Mouse (Mus musculus) heart, embryonic 14.5 days (tissue): ENCODE measurements around the gene Pdcd5. TPM values are rescaled to one million over a fixed set of nuclear protein-coding genes. Genes with fewer than 3 reads are reported as not detected.

Experiments
- ATAC-seq: fragments of 200-750 bp; cut with Nextera tagmentation; 2 replicates; pipeline ENCODE4 v1.8.0; 2017; ENCODE audit warnings: low read depth, moderate TSS enrichment; ENCODE audit not compliant: insufficient number of reproducible peaks, insufficient read depth, low FRiP score
- H3K27ac ChIP-seq, 2 experiments: fragments of 200-500 bp in 1 of 2; fragments of 300-500 bp in 1 of 2; sonication (generic) in 1 of 2; replicated peaks in 1 of 2; 2 replicates each; pipeline ENCODE4 v1.5.1; 2012 to 2014; ENCODE audit warnings: low read depth in 2 of 2, low read length in 2 of 2, control low read depth in 1 of 2, mild to moderate bottlenecking in 1 of 2, mixed read lengths in 1 of 2; ENCODE audit not compliant: control insufficient read depth in 1 of 2, insufficient read depth in 1 of 2
- H3K27me3 ChIP-seq: fragments of 300-500 bp; sonication (generic); 2 replicates; pipeline ENCODE4 v1.6.1; 2014; ENCODE audit warnings: mild to moderate bottlenecking, low read length, control low read depth; ENCODE audit not compliant: control insufficient read depth, insufficient read depth
- H3K36me3 ChIP-seq: fragments of 300-500 bp; sonication (generic); 2 replicates; pipeline ENCODE4 v1.6.1; 2014; ENCODE audit warnings: mild to moderate bottlenecking, control low read depth, low read length, mixed read lengths; ENCODE audit not compliant: control insufficient read depth, insufficient read depth
- H3K4me1 ChIP-seq, 2 experiments: fragments of 200-500 bp in 1 of 2; fragments of 300-500 bp in 1 of 2; sonication (generic) in 1 of 2; 2 replicates each; pipeline ENCODE4 v1.6.1; 2012 to 2014; ENCODE audit warnings: low read length in 2 of 2, control low read depth in 1 of 2, mixed read lengths in 1 of 2; ENCODE audit not compliant: control insufficient read depth in 2 of 2, insufficient read depth in 2 of 2
- H3K4me2 ChIP-seq: fragments of 300-500 bp; sonication (generic); 2 replicates; pipeline ENCODE4 v1.6.1; 2014; ENCODE audit warnings: mild to moderate bottlenecking, low read length
- H3K4me3 ChIP-seq, 2 experiments: fragments of 200-500 bp in 1 of 2; fragments of 300-500 bp in 1 of 2; sonication (generic) in 1 of 2; 2 replicates each; pipeline ENCODE4 v1.5.1; 2012 to 2014; ENCODE audit warnings: low read length in 2 of 2, mild to moderate bottlenecking in 2 of 2, control low read depth in 1 of 2, low read depth in 1 of 2, moderate library complexity in 1 of 2; ENCODE audit not compliant: control insufficient read depth in 1 of 2, insufficient read depth in 1 of 2
- H3K9ac ChIP-seq: fragments of 300-500 bp; sonication (generic); 2 replicates; pipeline ENCODE4 v1.6.1; 2014; ENCODE audit warnings: mild to moderate bottlenecking, low read length
- H3K9me3 ChIP-seq: fragments of 300-500 bp; sonication (generic); 2 replicates; pipeline ENCODE4 v1.6.1; 2016; ENCODE audit warnings: low read length, control low read depth; ENCODE audit not compliant: control insufficient read depth
- WGBS: fragments of 180-500 bp; shearing (Covaris S2); extraction: QIAGEN DNeasy Blood & Tissue Kit; methylation state at CpG from one replicate; pipeline ENCODE4 v1.1.7; 2014; 5-methylcytosine and 5-hydroxymethylcytosine counted together
- polyA plus RNA-seq: library from polyadenylated mRNA; unstranded; fragments of >200 nt; fragmentation: Nextera tagmentation; extraction: Ambion mirVana; gene quantifications from 2 replicates; pipeline ENCODE4 v1.2.1, GENCODE M21; 2014

The Pdcd5 gene
- polyA plus RNA-seq, 1 experiment from 2014 or later, result 316 TPM

GRCm38 (mm10) chr7:35606816-35607215, 40.5 kb downstream of the Pdcd5 start:
- Histone ChIP-seq H3K36me3 (peaks cover 81% of the 10 kb centered on the region), H3K27me3 (no peaks in the 10 kb centered on the region), H3K9ac (no peak overlapping the region), H3K27ac (no peak overlapping the region), H3K4me3 (no peak overlapping the region), H3K9me3 (no peaks in the 10 kb centered on the region), H3K4me2 (no peak overlapping the region), H3K4me1 (no peaks in the 10 kb centered on the region)
- WGBS, result 88% methylated on average over 10 of the region's 10 CpGs
- no peak for ATAC-seq

GRCm38 (mm10) chr7:35602766-35603165, 44.6 kb downstream of the Pdcd5 start:
- Histone ChIP-seq H3K4me3 (no peak overlapping the region), H3K27me3 (no peaks in the 10 kb centered on the region), H3K4me1 (no peaks in the 10 kb centered on the region), H3K4me2 (no peak overlapping the region), H3K9me3 (no peaks in the 10 kb centered on the region), H3K27ac (no peak overlapping the region), H3K36me3 (peaks cover 59% of the 10 kb centered on the region), H3K9ac (no peak overlapping the region)
- no peak for ATAC-seq
- 96% methylated on average over 5 of the region's 5 CpGs for WGBS

GRCm38 (mm10) chr7:35601106-35601505, 46.2 kb downstream of the Pdcd5 start:
- H3K9ac ChIP-seq, result no peak overlapping the region
- no peak for ATAC-seq
- no peak overlapping the region for H3K4me2 ChIP-seq
- H3K4me3 ChIP-seq, result no peak overlapping the region
- no peaks in the 10 kb centered on the region for H3K4me1 ChIP-seq
- no peak overlapping the region for H3K27ac ChIP-seq
- WGBS, result 80% methylated on average over 6 of the region's 6 CpGs
- no peaks in the 10 kb centered on the region for H3K9me3 ChIP-seq
- no peaks in the 10 kb centered on the region for H3K27me3 ChIP-seq
- peaks cover 51% of the 10 kb centered on the region for H3K36me3 ChIP-seq

- H3K4me2 ChIP-seq, result no peak overlapping the region
- H3K27me3 ChIP-seq, result no peaks in the 10 kb centered on the region
- ATAC-seq, result no peak
- H3K27ac ChIP-seq, result no peak overlapping the region
- WGBS, result 88% methylated on average over 7 of the region's 10 CpGs
- H3K4me1 ChIP-seq, result no peaks in the 10 kb centered on the region
- H3K4me3 ChIP-seq, result no peak overlapping the region
- no peak overlapping the region for H3K9ac ChIP-seq
- peaks cover 55% of the 10 kb centered on the region for H3K36me3 ChIP-seq
- no peaks in the 10 kb centered on the region for H3K9me3 ChIP-seq
Measured at GRCm38 (mm10) chr7:35600031-35600430, 47.3 kb downstream of the Pdcd5 start.

GRCm38 (mm10) chr7:35599492-35599891, 47.8 kb downstream of the Pdcd5 start:
- Histone ChIP-seq H3K9ac (no peak overlapping the region), H3K4me1 (no peaks in the 10 kb centered on the region), H3K4me3 (no peak overlapping the region), H3K27me3 (no peaks in the 10 kb centered on the region), H3K9me3 (no peaks in the 10 kb centered on the region), H3K27ac (no peak overlapping the region), H3K36me3 (peaks cover 58% of the 10 kb centered on the region), H3K4me2 (no peak overlapping the region)
- 89% methylated on average over 9 of the region's 9 CpGs for WGBS
- ATAC-seq, result no peak

GRCm38 (mm10) chr7:35594311-35594710, 53.0 kb downstream of the Pdcd5 start:
- no peak overlapping the region for H3K9ac ChIP-seq
- H3K4me1 ChIP-seq, result no peaks in the 10 kb centered on the region
- no peak overlapping the region for H3K4me3 ChIP-seq
- ATAC-seq, result no peak
- H3K4me2 ChIP-seq, result no peak overlapping the region
- H3K9me3 ChIP-seq, result no peaks in the 10 kb centered on the region
- peaks cover 55% of the 10 kb centered on the region for H3K36me3 ChIP-seq
- WGBS, result 85% methylated on average over 5 of the region's 5 CpGs
- no peaks in the 10 kb centered on the region for H3K27me3 ChIP-seq
- no peak overlapping the region for H3K27ac ChIP-seq

Other genes starting within 250 kb of the Pdcd5 start
- gene Slc7a9, start 198.7 kb downstream of the Pdcd5 start, polyA plus RNA-seq, result 0.20 and 0.54 TPM in 2 replicates
- gene Tdrd12, start 109.8 kb downstream of the Pdcd5 start, polyA plus RNA-seq, result 1.1 and 1.5 TPM in 2 replicates
- gene Nudt19, start 91.2 kb downstream of the Pdcd5 start, polyA plus RNA-seq, result 117 and 130 TPM in 2 replicates
- gene Rgs9bp, start 61.9 kb downstream of the Pdcd5 start, polyA plus RNA-seq, result 0.40 and 0.43 TPM in 2 replicates
- 18.1 and 19.5 TPM in 2 replicates for gene Ankrd27, start 61.3 kb downstream of the Pdcd5 start, polyA plus RNA-seq
- gene Dpy19l3, start 106.9 kb upstream of the Pdcd5 start, polyA plus RNA-seq, result 15.6 and 18.7 TPM in 2 replicates
- 9.7 and 14.4 TPM in 2 replicates for gene Zfp507, start 155.5 kb upstream of the Pdcd5 start, polyA plus RNA-seq